Mouse (Mus musculus) macrophage (primary cell): ENCODE results near the gene Rab31. TPM values are rescaled to one million over a fixed set of nuclear protein-coding genes. Genes with fewer than 3 reads are reported as not detected.

Source experiments
- H3K27ac ChIP-seq: fragments of 350-480 bp; formaldehyde crosslinking; 2 replicates; pipeline ENCODE4 v1.9.0; 2021
- H3K36me3 ChIP-seq: fragments of 350-480 bp; formaldehyde crosslinking; 2 replicates; pipeline ENCODE4 v1.9.0; 2021; ENCODE audit errors: inconsistent target
- H3K4me3 ChIP-seq: fragments of 350-480 bp; formaldehyde crosslinking; 2 replicates; pipeline ENCODE4 v1.9.0; 2021; ENCODE audit errors: inconsistent target
- H3K79me2 ChIP-seq: fragments of 350-480 bp; formaldehyde crosslinking; 2 replicates; pipeline ENCODE4 v1.9.0; 2021; ENCODE audit errors: inconsistent target
- WGBS: methylation state at CpG from one replicate; pipeline ENCODE4 v1.1.7; 2026; ENCODE audit warnings: inconsistent platforms; ENCODE audit not compliant: missing documents; 5-methylcytosine and 5-hydroxymethylcytosine counted together
- polyA plus RNA-seq: library from polyadenylated mRNA; stranded (reverse); fragments of 250-400 nt; gene quantifications from 3 replicates; pipeline ENCODE4 v1.2.4, GENCODE M21; 2018; ENCODE audit warnings: inconsistent platforms

Rab31 gene
- polyA plus RNA-seq, 1 experiment from 2014 or later, result 93.9 TPM

DNA sequence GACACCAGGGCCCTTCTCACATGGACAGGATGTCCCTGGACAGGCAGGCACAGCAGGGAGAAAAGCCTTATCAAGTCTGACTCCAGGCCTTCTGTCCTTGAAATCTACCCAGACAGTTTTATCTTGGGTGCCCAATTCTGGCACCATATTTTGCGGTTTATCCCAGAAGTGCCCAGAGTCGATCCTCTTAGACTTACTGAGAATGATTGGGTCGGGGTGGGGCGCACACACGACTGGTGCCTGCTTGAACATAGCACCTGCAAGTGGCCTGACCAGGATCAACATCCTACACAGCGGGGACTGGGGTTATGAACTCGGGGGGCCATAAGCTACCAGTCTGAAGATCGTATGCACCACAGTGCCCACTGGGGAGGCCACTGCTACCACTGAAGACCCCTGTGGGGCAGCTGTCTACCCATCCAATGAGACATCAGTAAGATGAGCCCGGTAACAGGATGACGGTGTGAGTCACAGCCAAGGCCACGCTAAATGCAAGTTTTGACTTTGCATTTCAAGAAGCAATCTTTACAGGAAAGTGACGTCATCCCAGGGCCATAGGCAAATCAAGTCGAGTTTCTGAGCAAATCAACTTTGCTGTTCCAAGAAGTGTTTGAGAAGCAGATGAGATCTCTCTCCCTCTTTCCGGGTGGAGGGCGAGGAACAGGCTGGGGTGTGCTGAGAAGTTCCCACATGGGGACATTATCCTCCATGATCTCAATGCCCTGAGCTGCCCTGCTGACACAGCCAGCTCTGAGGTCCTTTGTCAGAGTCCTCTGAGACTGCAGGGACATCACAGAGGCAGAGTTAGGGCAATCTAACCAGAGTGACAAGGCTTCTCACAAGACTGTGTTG, 32.5 kb downstream of the Rab31 start:
- Histone ChIP-seq H3K4me3 (no peak overlapping the region), H3K79me2 (peaks cover 100% of the 10 kb centered on the region), H3K27ac (peak overlapping the region; percentile 60), H3K36me3 (peaks cover 9% of the 10 kb centered on the region; the same call in 1 of the 2 replicates)
- WGBS, result 68% methylated on average over 15 of the region's 15 CpGs

GRCm38 (mm10) chr17:65737622-65738021, 34.9 kb downstream of the Rab31 start:
- 51% methylated on average over 6 of the region's 6 CpGs for WGBS
- no peaks in the 10 kb centered on the region for H3K36me3 ChIP-seq
- peak overlapping the region; percentile 83 for H3K27ac ChIP-seq
- no peak overlapping the region for H3K4me3 ChIP-seq
- H3K79me2 ChIP-seq, result peaks cover 100% of the 10 kb centered on the region

- H3K36me3 ChIP-seq, result no peaks in the 10 kb centered on the region
- H3K4me3 ChIP-seq, result no peak overlapping the region
- 39% methylated on average over 5 of the region's 5 CpGs for WGBS
- H3K79me2 ChIP-seq, result peaks cover 100% of the 10 kb centered on the region
- peak overlapping the region; percentile 83 for H3K27ac ChIP-seq
These were observed 35.4 kb downstream of the Rab31 start for GRCm38 (mm10) chr17:65737175-65737574.

GRCm38 (mm10) chr17:65735088-65735487, 37.5 kb downstream of the Rab31 start:
- Histone ChIP-seq H3K27ac (peak overlapping the region; percentile 48), H3K36me3 (no peaks in the 10 kb centered on the region), H3K79me2 (peaks cover 93% of the 10 kb centered on the region), H3K4me3 (no peak overlapping the region)
- 34% methylated on average over 2 of the region's 2 CpGs for WGBS

DNA sequence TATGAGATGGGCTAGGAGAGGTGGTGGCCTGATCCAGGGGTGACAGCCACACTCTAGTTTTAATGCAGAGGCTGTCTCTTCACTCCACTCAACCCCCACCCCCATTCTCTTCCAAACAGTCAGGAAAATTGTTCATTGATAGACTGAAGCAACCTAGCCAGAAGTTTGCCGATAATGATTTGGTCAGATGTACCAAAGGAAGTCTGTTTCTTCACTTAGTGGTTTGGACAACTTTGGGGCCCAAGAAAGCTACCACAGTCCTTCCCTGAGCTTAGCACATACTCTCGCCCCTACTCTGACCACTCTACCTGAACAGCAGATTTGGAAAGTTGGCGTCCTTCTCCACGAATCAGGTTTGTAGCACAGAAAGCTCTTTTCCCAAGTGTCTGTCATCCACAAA, 39.9 kb downstream of the Rab31 start:
- Histone ChIP-seq H3K4me3 (no peak overlapping the region), H3K27ac (0 out of 2 replicates have a peak overlapping the region, but pooled peaks have one; percentile 10), H3K36me3 (no peaks in the 10 kb centered on the region), H3K79me2 (peaks cover 89% of the 10 kb centered on the region)
- WGBS, result 29% methylated on average over 4 of the region's 4 CpGs

DNA sequence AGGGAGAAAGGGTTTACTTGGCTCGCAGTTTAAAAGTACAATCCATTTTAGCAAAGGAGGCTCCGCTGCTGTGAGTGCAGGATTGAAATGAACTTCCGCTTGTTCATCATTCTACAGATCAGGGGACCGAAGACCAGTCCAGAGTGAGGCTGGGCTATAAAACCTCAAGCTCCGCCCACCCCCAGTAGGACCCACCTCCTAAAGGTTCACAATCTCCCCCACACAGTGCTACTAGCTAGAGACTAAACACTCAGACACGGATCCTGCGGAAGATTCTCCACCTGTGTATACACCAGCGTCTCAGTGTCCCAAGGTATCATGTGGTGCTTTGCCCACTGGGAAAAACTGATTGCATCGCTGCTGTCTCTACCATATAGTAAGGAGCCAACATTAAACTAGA, 40.8 kb downstream of the Rab31 start:
- no peak overlapping the region for H3K4me3 ChIP-seq
- H3K27ac ChIP-seq, result no peak overlapping the region
- H3K79me2 ChIP-seq, result peaks cover 86% of the 10 kb centered on the region
- no peaks in the 10 kb centered on the region for H3K36me3 ChIP-seq
- 94% methylated on average over 9 of the region's 9 CpGs for WGBS

DNA sequence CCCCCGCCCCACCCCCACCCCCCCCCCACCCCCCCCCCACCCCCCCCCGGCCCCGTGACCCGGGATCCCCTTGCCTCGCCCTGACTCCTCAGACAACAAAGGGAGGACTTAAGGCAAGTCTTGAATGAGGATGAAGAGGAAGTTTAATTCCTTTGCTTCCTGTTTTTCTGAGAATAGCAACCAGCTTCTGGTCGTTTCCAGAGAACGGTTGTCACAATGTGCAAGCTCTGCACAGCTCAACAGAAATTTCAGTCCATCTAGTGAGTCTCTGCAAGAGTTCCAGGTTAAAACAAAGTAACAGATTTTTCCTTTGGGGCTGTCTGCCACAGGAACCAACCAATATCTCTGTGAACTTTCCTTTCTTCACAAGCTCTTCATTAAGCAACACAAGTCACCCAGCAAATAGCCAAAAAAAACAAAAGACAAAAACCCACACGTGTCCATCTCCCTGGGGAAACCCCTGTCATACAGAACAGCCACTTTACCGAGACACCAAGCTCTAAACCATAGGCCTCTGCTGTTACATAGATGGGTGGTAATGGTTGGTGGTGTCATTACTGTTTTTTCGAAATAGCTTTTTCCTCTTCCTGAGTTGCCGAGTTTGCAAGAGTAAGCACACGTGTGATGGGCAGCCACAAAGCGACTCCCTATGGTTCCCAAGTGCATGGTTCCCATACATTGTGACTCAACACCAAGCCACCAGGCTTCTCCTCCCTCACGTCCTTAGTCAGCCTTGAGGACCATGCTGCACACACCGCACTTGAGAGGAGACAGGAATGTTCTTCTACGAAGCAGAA, 42.4 kb downstream of the Rab31 start:
- no peak overlapping the region for H3K4me3 ChIP-seq
- peak overlapping the region; percentile 98 for H3K27ac ChIP-seq
- peaks cover 84% of the 10 kb centered on the region for H3K79me2 ChIP-seq
- no peaks in the 10 kb centered on the region for H3K36me3 ChIP-seq
- 6% methylated on average over 12 of the region's 16 CpGs for WGBS

DNA sequence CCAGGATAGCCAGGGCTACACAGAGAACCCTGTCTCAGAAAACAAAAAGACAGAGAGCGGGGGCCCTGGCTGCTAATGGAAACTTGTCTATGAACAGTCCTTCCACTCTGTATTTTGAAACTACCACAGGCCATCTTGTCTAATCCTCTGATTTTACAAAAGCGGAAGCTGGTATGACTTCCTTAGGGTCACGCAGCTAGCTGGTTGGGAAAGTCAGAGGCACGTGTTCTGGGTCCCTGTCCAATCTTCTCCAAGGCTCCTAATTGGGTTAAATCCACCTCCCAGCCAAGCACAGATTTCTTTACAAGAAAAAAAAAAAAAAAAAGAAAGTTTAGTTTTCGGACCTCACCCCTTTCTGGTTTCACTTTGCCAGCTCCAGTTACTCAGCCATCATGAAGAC, 45.8 kb downstream of the Rab31 start:
- peak overlapping the region; percentile 12; the same call in 1 of the 2 replicates for H3K4me3 ChIP-seq
- WGBS, result 27% methylated on average over 2 of the region's 5 CpGs
- peaks cover 84% of the 10 kb centered on the region for H3K79me2 ChIP-seq
- peaks cover 10% of the 10 kb centered on the region; the same call in 1 of the 2 replicates for H3K36me3 ChIP-seq
- H3K27ac ChIP-seq, result peak overlapping the region; percentile 93

DNA sequence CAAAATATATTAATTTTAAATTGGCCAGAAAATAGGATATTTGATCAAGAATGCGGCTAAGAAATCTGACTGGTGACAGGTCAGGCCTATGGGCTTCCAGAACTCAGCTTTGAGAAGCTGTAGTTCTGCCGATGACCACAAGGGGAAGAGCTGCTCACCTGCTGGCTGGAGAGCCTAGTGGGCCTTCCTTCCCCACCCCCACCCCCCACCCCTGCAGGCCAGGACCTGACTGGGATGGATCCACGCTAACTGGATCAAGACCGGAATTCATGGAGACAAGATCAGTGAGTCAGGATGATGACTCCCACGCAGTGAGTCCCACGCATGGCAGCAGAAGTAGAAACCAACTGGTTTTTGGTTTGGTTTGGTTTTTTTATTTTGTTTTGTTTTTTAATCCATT, 46.3 kb downstream of the Rab31 start:
- H3K27ac ChIP-seq, result peak overlapping the region; percentile 93
- no peak overlapping the region for H3K4me3 ChIP-seq
- peaks cover 84% of the 10 kb centered on the region for H3K79me2 ChIP-seq
- 76% methylated on average over 5 of the region's 6 CpGs for WGBS
- H3K36me3 ChIP-seq, result peaks cover 14% of the 10 kb centered on the region; the same call in 1 of the 2 replicates

- WGBS, result 86% methylated on average over 2 of the region's 2 CpGs
- H3K79me2 ChIP-seq, result peaks cover 84% of the 10 kb centered on the region
- peak overlapping the region; percentile 93 for H3K27ac ChIP-seq
- H3K36me3 ChIP-seq, result peaks cover 19% of the 10 kb centered on the region; the same call in 1 of the 2 replicates
- H3K4me3 ChIP-seq, result no peak overlapping the region
These were observed 46.7 kb downstream of the Rab31 start for GRCm38 (mm10) chr17:65725814-65726213.

DNA sequence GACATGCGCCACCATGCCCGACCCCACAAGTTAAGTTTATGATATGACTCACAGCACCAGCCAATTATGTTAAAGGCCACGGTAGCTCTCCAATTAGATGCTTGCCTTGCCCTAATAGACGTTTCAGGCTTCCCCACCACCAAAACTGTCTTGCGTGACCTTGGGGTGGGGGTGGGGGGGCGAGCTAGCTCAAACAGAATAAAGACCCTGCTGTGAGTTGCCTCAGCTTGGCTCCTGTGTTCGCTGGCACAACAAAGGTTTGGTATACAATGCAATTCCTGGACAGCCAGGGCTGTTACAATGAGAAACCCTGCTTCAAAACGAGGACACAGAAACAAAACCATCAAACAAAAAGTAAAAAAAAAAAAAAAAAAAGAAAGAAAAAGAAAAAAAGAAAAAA, 47.2 kb downstream of the Rab31 start:
- 72% methylated on average over 6 of the region's 8 CpGs for WGBS
- Histone ChIP-seq H3K27ac (peak overlapping the region; percentile 59), H3K79me2 (peaks cover 89% of the 10 kb centered on the region)

GRCm38 (mm10) chr17:65724254-65724653, 48.3 kb downstream of the Rab31 start:
- H3K4me3 ChIP-seq, result no peak overlapping the region
- WGBS, result 5% methylated on average over 11 of the region's 11 CpGs
- H3K27ac ChIP-seq, result peak overlapping the region; percentile 59
- H3K36me3 ChIP-seq, result peaks cover 34% of the 10 kb centered on the region
- H3K79me2 ChIP-seq, result peaks cover 91% of the 10 kb centered on the region

More for the DNA sequence above, 47.2 kb downstream of the Rab31 start:
- no peak overlapping the region for H3K4me3 ChIP-seq
- peaks cover 23% of the 10 kb centered on the region for H3K36me3 ChIP-seq

DNA sequence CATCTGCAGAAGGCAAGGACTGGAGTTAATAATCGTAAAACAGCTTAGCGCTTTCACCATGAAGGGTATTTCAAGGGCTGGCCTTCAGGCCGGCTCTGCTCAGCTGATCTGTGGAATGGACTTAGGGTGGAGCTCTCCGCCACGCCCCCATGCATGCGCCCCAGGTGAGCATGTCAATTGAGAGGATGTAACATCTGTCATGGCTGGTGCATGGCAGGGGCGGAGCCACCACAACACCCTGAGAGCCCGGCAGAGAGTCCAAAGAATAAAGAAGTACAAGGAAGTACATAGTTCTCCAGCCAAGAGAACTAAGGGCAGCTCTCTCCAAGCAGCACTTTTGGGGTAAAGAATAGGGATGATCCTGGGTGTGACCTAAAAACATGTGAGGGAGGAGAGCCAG, 48.9 kb downstream of the Rab31 start:
- H3K36me3 ChIP-seq, result peaks cover 34% of the 10 kb centered on the region
- no peak overlapping the region for H3K4me3 ChIP-seq
- peaks cover 85% of the 10 kb centered on the region for H3K79me2 ChIP-seq
- peak overlapping the region; percentile 59 for H3K27ac ChIP-seq
- 81% methylated on average over 8 of the region's 8 CpGs for WGBS

DNA sequence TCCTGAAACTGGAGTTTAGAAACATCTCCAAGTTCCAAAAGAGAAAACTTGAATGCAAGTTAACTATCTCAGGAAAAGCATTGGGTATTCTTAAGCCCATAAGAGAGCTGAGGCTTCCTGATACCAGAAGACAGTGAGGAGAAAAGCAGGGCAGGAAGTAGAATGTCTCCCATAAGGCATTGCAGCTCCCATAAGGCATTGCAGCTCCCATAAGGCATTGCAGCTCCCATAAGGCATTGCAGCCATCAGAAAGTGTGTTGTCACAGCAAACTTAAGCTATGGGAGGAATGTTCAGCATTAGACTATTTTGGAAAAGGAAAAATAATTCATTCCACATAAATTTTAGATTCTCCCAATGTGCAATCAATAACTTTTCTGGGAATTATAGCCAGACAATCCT, 51.2 kb downstream of the Rab31 start:
- Histone ChIP-seq H3K36me3 (peaks cover 47% of the 10 kb centered on the region), H3K27ac (no peak overlapping the region), H3K79me2 (peaks cover 81% of the 10 kb centered on the region), H3K4me3 (no peak overlapping the region)

GRCm38 (mm10) chr17:65719826-65720225, 52.7 kb downstream of the Rab31 start:
- no peak overlapping the region for H3K27ac ChIP-seq
- H3K79me2 ChIP-seq, result peaks cover 81% of the 10 kb centered on the region
- peaks cover 58% of the 10 kb centered on the region for H3K36me3 ChIP-seq
- 93% methylated on average over 5 of the region's 5 CpGs for WGBS
- no peak overlapping the region for H3K4me3 ChIP-seq
